ENCODE assay signal across 13 mouse cellular contexts in genomic region chr16:62208191-62208590, GRCm38 (mm10).
DNase-seq lines count a peak whose midpoint lies in the region; ATAC-seq and TF ChIP-seq lines count a peak whose summit lies in the region.
"Had no signal": no experiment of that assay in that cellular context is flagged by ENCODE, and none has a peak within 500 bp of the region (broad histone marks: within the 10 kb centered on the region; RNA-seq: fewer than 3 reads in every experiment).

No protein-coding gene starts in this region.

- TF ChIP-seq CTCF in kidney, postnatal 0 days (IDR thresholded peaks at IDR 0.05; ENCODE audit: low read depth), result no peak

- no peak overlapping the region for H3K9ac ChIP-seq in kidney, postnatal 0 days (ENCODE audit: low read depth, low read length)
- no peak overlapping the region for H3K9ac ChIP-seq in embryonic facial prominence, embryonic 14.5 days (ENCODE audit: low read depth, low read length)

- 33% methylated on average over 1 of the region's 1 CpGs for WGBS in kidney, postnatal 0 days
- 44% methylated on average over 1 of the region's 1 CpGs for WGBS in embryonic facial prominence, embryonic 14.5 days

- no peak overlapping the region for H3K4me2 ChIP-seq in kidney, postnatal 0 days (ENCODE audit: low read length)
- H3K4me2 ChIP-seq in embryonic facial prominence, embryonic 14.5 days (ENCODE audit: low read depth, low read length), result no peak overlapping the region

- H3K27me3 ChIP-seq in kidney, postnatal 0 days (ENCODE audit: insufficient read depth, low read length), result no peaks in the 10 kb centered on the region
- no peaks in the 10 kb centered on the region for H3K27me3 ChIP-seq in embryonic facial prominence, embryonic 14.5 days (replicated peaks; ENCODE audit: control insufficient read depth, insufficient read depth, low read length)
- H3K27me3 ChIP-seq: megakaryocyte, embryonic 14.5 days had no signal

- H3K27ac ChIP-seq in kidney, postnatal 0 days, result no peak overlapping the region
- H3K27ac ChIP-seq in embryonic facial prominence, embryonic 14.5 days (replicated peaks; ENCODE audit: low read depth, low read length), result no peak overlapping the region

- H3K4me1 ChIP-seq in kidney, postnatal 0 days (replicated peaks; ENCODE audit: insufficient read depth, low read length), result no peaks in the 10 kb centered on the region
- H3K4me1 ChIP-seq in embryonic facial prominence, embryonic 14.5 days (ENCODE audit: control insufficient read depth, insufficient read depth, low read length), result no peaks in the 10 kb centered on the region
- H3K4me1 ChIP-seq: megakaryocyte, embryonic 14.5 days had no signal

- H3K36me3 ChIP-seq in kidney, postnatal 0 days (ENCODE audit: insufficient read depth, low read length), result no peaks in the 10 kb centered on the region
- H3K36me3 ChIP-seq in embryonic facial prominence, embryonic 14.5 days (ENCODE audit: control insufficient read depth, insufficient read depth, low read length), result no peaks in the 10 kb centered on the region

- ATAC-seq in kidney, postnatal 0 days (replicated peaks; ENCODE audit: low FRiP score, low read depth), result no peak
- ATAC-seq in embryonic facial prominence, embryonic 14.5 days (ENCODE audit: low read depth), result no peak
- ATAC-seq: forebrain, embryonic 16.5 days had no signal

- H3K4me3 ChIP-seq in kidney, postnatal 0 days (replicated peaks; ENCODE audit: low read depth, low read length), result no peak overlapping the region
- H3K4me3 ChIP-seq in embryonic facial prominence, embryonic 14.5 days (ENCODE audit: low read depth, low read length), result no peak overlapping the region
- H3K4me3 ChIP-seq: megakaryocyte, embryonic 14.5 days had no signal

- peak; percentile 64 for DNase-seq in kidney, postnatal 0 days (ENCODE audit: low spot score)
- DNase-seq in kidney, adult 11 months, result no peak
- peak; percentile 5 for DNase-seq in A20 (ENCODE audit: low read depth, low spot score)
- DNase-seq in Muller cell, postnatal 12 days (ENCODE audit: inconsistent ontology term), result peak; percentile 11
- DNase-seq in embryonic facial prominence, embryonic 14.5 days (ENCODE audit: low spot score), result peak; percentile 73
- no peak for DNase-seq in urinary bladder, postnatal 36 days (ENCODE audit: low spot score in 2 of 2)
- no peak for DNase-seq in right cerebral cortex, postnatal 4 days
- DNase-seq in urinary bladder, adult 18-20 months (ENCODE audit: low spot score in 2 of 2), result no peak
- DNase-seq: cerebellum, postnatal 10 days; gastrocnemius, postnatal 36 days; thymus, adult 18-20 months had no signal

- H3K9me3 ChIP-seq in kidney, postnatal 0 days (replicated peaks; ENCODE audit: low read length), result no peaks in the 10 kb centered on the region
- H3K9me3 ChIP-seq in embryonic facial prominence, embryonic 14.5 days (ENCODE audit: control insufficient read depth, low read length), result no peaks in the 10 kb centered on the region

Comparison
In these comparisons a context has a peak if more than half of its experiments do, and no peak if none do; other contexts are left out.
1. DNase-seq: peak in kidney, postnatal 0 days (single experiment), A20 (single experiment), Muller cell, postnatal 12 days (single experiment) and embryonic facial prominence, embryonic 14.5 days (single experiment); none in kidney, adult 11 months (single experiment), urinary bladder, postnatal 36 days (0 of 2), right cerebral cortex, postnatal 4 days (single experiment) and urinary bladder, adult 18-20 months (0 of 2).